Mouse (Mus musculus) hindbrain, embryonic 11.5 days (tissue): ENCODE results near the gene Psma6. TPM values are rescaled to one million over a fixed set of nuclear protein-coding genes. Genes with fewer than 3 reads are reported as not detected.

Source experiments
- ATAC-seq: fragments of 200-750 bp; cut with Nextera tagmentation; 2 replicates; pipeline ENCODE4 v1.8.0; 2017; ENCODE audit warnings: mild to moderate bottlenecking, moderate TSS enrichment, moderate library complexity; ENCODE audit not compliant: low FRiP score
- DNase-seq: peaks from one replicate; pipeline ENCODE4 v3.0.0-alpha.2; 2015; ENCODE audit warnings: low spot score
- H3K27ac ChIP-seq: fragments of 300-500 bp; sonication (generic); 2 replicates; pipeline ENCODE4 v1.5.1; 2014; ENCODE audit warnings: mild to moderate bottlenecking, low read depth, low read length
- H3K27me3 ChIP-seq: fragments of 300-500 bp; sonication (generic); 2 replicates; pipeline ENCODE4 v1.6.1; 2014; ENCODE audit warnings: mild to moderate bottlenecking, low read length, moderate library complexity, mixed read lengths; ENCODE audit not compliant: control insufficient read depth, insufficient read depth
- H3K36me3 ChIP-seq: fragments of 300-500 bp; sonication (generic); 2 replicates; pipeline ENCODE4 v1.6.1; 2014; ENCODE audit warnings: mild to moderate bottlenecking, low read length, moderate library complexity, mixed read lengths; ENCODE audit not compliant: control insufficient read depth, insufficient read depth
- H3K4me1 ChIP-seq: fragments of 300-500 bp; sonication (generic); replicated peaks from 2 replicates; pipeline ENCODE4 v1.6.1; 2014; ENCODE audit warnings: low read length, mixed read lengths; ENCODE audit not compliant: control insufficient read depth, insufficient read depth
- H3K4me2 ChIP-seq: fragments of 300-500 bp; sonication (generic); replicated peaks from 2 replicates; pipeline ENCODE4 v1.6.1; 2014; ENCODE audit warnings: mild to moderate bottlenecking, low read depth, low read length
- H3K4me3 ChIP-seq: fragments of 300-500 bp; sonication (generic); 2 replicates; pipeline ENCODE4 v1.5.1; 2014; ENCODE audit warnings: low read depth, low read length
- H3K9ac ChIP-seq: fragments of 300-500 bp; sonication (generic); 2 replicates; pipeline ENCODE4 v1.6.1; 2014; ENCODE audit warnings: low read depth, low read length
- H3K9me3 ChIP-seq: fragments of 300-500 bp; sonication (generic); 2 replicates; pipeline ENCODE4 v1.6.1; 2016; ENCODE audit warnings: low read length; ENCODE audit not compliant: control insufficient read depth
- WGBS: fragments of 180-500 bp; shearing (Covaris S2); extraction: QIAGEN DNeasy Blood & Tissue Kit; methylation state at CpG from one replicate; pipeline ENCODE4 v1.1.7; 2014; 5-methylcytosine and 5-hydroxymethylcytosine counted together
- polyA plus RNA-seq: library from polyadenylated mRNA; unstranded; fragments of >200 nt; fragmentation: Nextera tagmentation; extraction: Ambion mirVana; gene quantifications from 2 replicates; pipeline ENCODE4 v1.2.1, GENCODE M21; 2014

Gene Psma6
- polyA plus RNA-seq, 1 experiment from 2014 or later, result 503 TPM

- peak overlapping the region; percentile 84 for H3K4me3 ChIP-seq
- H3K4me2 ChIP-seq, result peak overlapping the region; percentile 88
- H3K4me1 ChIP-seq, result peaks cover 5% of the 10 kb centered on the region; the same call in 1 of the 2 replicates
- H3K9ac ChIP-seq, result peak overlapping the region; percentile 93
- no peaks in the 10 kb centered on the region for H3K9me3 ChIP-seq
- H3K27ac ChIP-seq, result peak overlapping the region; percentile 89
- 1% methylated on average over 51 of the region's 51 CpGs for WGBS
- ATAC-seq (peak; percentile 99), DNase-seq (peak; percentile 94)
- H3K27me3 ChIP-seq, result no peaks in the 10 kb centered on the region
- no peaks in the 10 kb centered on the region for H3K36me3 ChIP-seq
Observed at GRCm38 (mm10) chr12:55398240-55399127, 14.5 kb downstream of the Psma6 start.

GRCm38 (mm10) chr12:55399128-55399677 lies 15.2 kb downstream of the Psma6 start:
- H3K4me1 ChIP-seq, result peaks cover 5% of the 10 kb centered on the region; the same call in 1 of the 2 replicates
- H3K36me3 ChIP-seq, result no peaks in the 10 kb centered on the region
- peak overlapping the region; percentile 88 for H3K4me2 ChIP-seq
- no peaks in the 10 kb centered on the region for H3K9me3 ChIP-seq
- DNase-seq (no peak), ATAC-seq (peak; percentile 49; the same call in 1 of the 2 replicates)
- WGBS, result 1% methylated on average over 20 of the region's 20 CpGs
- H3K27ac ChIP-seq, result peak overlapping the region; percentile 89
- H3K27me3 ChIP-seq, result no peaks in the 10 kb centered on the region
- peak overlapping the region; percentile 84 for H3K4me3 ChIP-seq
- H3K9ac ChIP-seq, result peak overlapping the region; percentile 93

DNA sequence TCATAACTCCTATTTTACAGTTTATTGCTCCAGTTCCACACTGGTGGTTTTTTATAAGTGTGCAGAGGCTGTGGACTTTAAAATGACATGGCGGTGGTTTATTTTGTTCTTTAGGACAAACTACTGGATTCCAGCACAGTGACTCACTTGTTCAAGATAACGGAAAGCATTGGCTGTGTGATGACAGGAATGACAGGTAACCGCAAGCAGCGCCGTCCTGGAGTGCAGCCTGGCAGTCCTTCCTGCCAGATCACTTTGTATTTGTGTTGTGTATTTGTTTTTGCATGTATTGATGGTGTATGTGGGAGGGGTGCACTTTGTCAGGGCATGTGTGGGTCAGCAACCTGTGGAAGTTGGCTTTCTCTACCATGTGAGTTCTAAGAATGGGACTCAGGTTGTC lies 23.9 kb downstream of the Psma6 start:
- no peaks in the 10 kb centered on the region for H3K27me3 ChIP-seq
- ATAC-seq, result no peak
- no peak for DNase-seq
- H3K4me3 ChIP-seq, result no peak overlapping the region
- H3K36me3 ChIP-seq, result 0 out of 2 replicates have a peak, but pooled peaks cover 2% of the 10 kb centered on the region
- WGBS, result 93% methylated on average over 5 of the region's 5 CpGs
- no peaks in the 10 kb centered on the region for H3K4me1 ChIP-seq
- no peak overlapping the region for H3K4me2 ChIP-seq
- H3K9ac ChIP-seq, result no peak overlapping the region
- H3K27ac ChIP-seq, result no peak overlapping the region
- H3K9me3 ChIP-seq, result no peaks in the 10 kb centered on the region

DNA sequence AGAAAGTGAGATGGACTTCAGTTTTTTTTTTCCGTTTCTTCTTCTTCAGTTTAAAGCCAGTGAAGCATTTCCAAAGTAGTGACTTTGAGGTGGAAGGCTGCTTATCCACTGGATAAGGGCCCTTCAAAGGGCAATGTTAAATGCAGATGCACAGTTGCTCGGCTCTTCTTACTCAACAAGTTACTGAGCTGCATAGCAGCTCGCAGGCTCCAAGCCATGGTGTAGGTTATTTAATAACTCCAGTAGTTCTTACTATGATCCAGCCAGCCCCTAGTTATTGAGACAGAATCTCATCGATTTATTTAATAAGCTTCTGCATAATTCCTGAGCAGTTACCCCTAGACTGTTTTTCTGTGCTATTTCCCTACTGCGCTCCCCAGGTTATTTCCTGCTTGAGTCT lies 31.2 kb downstream of the Psma6 start:
- Histone ChIP-seq H3K36me3 (peaks cover 9% of the 10 kb centered on the region), H3K27me3 (no peaks in the 10 kb centered on the region), H3K9me3 (no peaks in the 10 kb centered on the region), H3K4me2 (no peak overlapping the region), H3K4me3 (no peak overlapping the region), H3K9ac (no peak overlapping the region), H3K27ac (no peak overlapping the region), H3K4me1 (no peaks in the 10 kb centered on the region)
- DNase-seq, result no peak
- 92% methylated on average over 5 of the region's 5 CpGs for WGBS
- no peak for ATAC-seq

DNA sequence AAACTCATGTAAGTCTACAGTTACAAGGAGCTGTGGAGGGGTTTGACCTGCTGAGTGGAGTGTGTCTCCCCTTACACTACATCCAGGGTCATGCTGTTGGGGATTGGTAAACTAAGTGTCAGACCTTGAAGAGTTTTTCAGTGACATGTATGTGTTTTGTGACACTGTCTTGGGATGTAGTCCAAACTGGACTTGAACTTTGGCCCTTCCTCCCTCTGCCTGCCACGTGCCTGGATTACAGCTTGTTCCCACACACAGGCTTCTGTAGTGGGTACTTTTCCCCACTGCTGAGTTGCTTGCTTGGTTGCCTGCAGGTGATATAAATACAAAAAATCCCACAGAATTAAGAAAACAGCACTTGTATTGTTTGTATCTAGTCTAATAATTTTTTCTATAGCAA lies 31.7 kb downstream of the Psma6 start:
- H3K4me1 ChIP-seq, result no peaks in the 10 kb centered on the region
- ATAC-seq (no peak), DNase-seq (no peak)
- H3K4me3 ChIP-seq, result no peak overlapping the region
- 94% methylated on average over 1 of the region's 1 CpGs for WGBS
- no peaks in the 10 kb centered on the region for H3K9me3 ChIP-seq
- H3K36me3 ChIP-seq, result peaks cover 13% of the 10 kb centered on the region
- H3K9ac ChIP-seq, result no peak overlapping the region
- no peak overlapping the region for H3K27ac ChIP-seq
- H3K4me2 ChIP-seq, result no peak overlapping the region
- no peaks in the 10 kb centered on the region for H3K27me3 ChIP-seq

DNA sequence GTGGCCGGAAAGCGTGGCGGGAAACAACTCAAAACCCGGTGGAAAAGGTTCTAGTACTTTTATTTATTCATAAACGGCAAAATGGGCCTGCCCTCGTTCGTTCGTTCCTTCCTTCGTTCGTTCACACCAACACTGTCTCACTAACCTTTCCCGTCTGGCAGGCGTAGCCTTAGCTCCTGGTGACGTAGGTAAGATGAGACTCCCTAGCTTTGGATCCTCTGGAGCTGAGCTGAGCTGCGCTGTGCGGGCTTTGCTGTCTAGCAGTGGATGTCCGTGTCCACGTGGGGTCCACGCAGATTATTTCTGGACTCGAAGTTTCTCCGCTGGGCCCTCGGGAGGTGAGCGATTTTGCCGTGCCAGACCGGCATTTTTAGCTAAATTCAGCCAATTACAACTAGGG lies 36.2 kb downstream of the Psma6 start:
- WGBS, result 92% methylated on average over 24 of the region's 24 CpGs
- no peaks in the 10 kb centered on the region for H3K4me1 ChIP-seq
- no peaks in the 10 kb centered on the region for H3K9me3 ChIP-seq
- H3K27me3 ChIP-seq, result no peaks in the 10 kb centered on the region
- H3K9ac ChIP-seq, result no peak overlapping the region
- no peak overlapping the region for H3K4me2 ChIP-seq
- H3K27ac ChIP-seq, result no peak overlapping the region
- H3K36me3 ChIP-seq, result peaks cover 10% of the 10 kb centered on the region
- H3K4me3 ChIP-seq, result no peak overlapping the region
- ATAC-seq (no peak), DNase-seq (no peak)

- no peak for DNase-seq
- Histone ChIP-seq H3K9ac (no peak overlapping the region), H3K4me2 (no peak overlapping the region), H3K36me3 (peaks cover 7% of the 10 kb centered on the region; the same call in 1 of the 2 replicates), H3K27ac (no peak overlapping the region), H3K4me1 (no peaks in the 10 kb centered on the region), H3K9me3 (no peaks in the 10 kb centered on the region), H3K27me3 (no peaks in the 10 kb centered on the region), H3K4me3 (no peak overlapping the region)
- WGBS, result 58% methylated on average over 3 of the region's 3 CpGs
- no peak for ATAC-seq
Observed at GRCm38 (mm10) chr12:55422057-55422456, 38.0 kb downstream of the Psma6 start.

DNA sequence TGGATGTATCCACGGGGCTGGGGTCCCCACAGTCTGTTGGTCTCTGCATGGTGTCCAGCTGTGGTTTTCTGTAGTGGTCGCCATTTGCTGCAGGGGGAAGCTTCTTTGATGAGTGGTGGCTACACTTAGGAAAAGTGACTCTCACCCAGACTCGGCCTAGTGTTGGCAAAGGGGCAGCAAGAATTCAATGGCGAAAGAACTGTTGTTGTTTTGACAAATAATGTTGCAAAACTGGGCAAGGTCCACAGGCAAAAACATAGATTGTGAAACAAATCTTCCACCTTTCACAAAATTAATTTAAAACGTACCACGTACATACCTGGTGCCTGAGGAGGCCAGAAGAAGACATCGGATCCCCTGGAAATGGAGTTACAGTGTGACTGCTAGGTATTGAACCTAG lies 42.3 kb downstream of the Psma6 start:
- H3K4me3 ChIP-seq, result no peak overlapping the region
- H3K36me3 ChIP-seq, result no peaks in the 10 kb centered on the region
- no peak for ATAC-seq
- no peak overlapping the region for H3K4me2 ChIP-seq
- no peak overlapping the region for H3K27ac ChIP-seq
- no peaks in the 10 kb centered on the region for H3K9me3 ChIP-seq
- H3K9ac ChIP-seq, result no peak overlapping the region
- no peaks in the 10 kb centered on the region for H3K4me1 ChIP-seq
- no peaks in the 10 kb centered on the region for H3K27me3 ChIP-seq
- WGBS, result 90% methylated on average over 7 of the region's 7 CpGs
- no peak for DNase-seq

DNA sequence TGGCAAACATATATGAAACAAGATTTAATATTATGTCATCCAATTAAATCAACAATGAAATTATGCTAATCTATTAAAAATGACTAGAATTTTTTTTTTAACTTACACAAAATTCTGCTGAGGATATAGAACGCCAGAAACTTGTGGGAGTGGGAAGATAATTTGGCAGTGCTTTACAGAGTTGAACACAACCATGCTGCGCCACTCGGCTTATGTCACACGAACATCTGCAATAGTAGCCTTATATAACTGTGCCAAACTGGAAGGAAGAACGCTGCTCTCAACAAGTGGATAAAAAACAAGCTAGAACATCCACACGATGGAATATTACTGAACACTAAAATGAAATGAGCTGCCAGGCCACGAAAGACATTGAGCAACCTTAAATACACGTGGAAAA lies 45.2 kb downstream of the Psma6 start:
- WGBS, result 89% methylated on average over 8 of the region's 8 CpGs
- Histone ChIP-seq H3K9me3 (no peaks in the 10 kb centered on the region), H3K4me3 (no peak overlapping the region), H3K4me1 (no peaks in the 10 kb centered on the region), H3K36me3 (no peaks in the 10 kb centered on the region), H3K9ac (no peak overlapping the region), H3K27me3 (no peaks in the 10 kb centered on the region), H3K27ac (no peak overlapping the region), H3K4me2 (no peak overlapping the region)
- no peak for DNase-seq
- no peak for ATAC-seq
